Mouse (Mus musculus): Measurements from ENCODE around the gene Fam57b. TPM values are rescaled to one million over a fixed set of nuclear protein-coding genes. Genes with fewer than 3 reads are reported as not detected.
A peak's percentile ranks its signal among the peaks of the same experiment; 100 is the strongest.

The Fam57b gene
- total and polyA plus RNA-seq, 2 experiments from 2014 or later: 44.3 to 44.8 TPM

GRCm38 (mm10) chr7:126791851-126792720 lies 5.4 kb upstream of the Fam57b start, which contains the start of gene Ppp4c:
TSS of gene Ppp4c (minus strand) at chr7:126792496.
- no peaks in the 10 kb centered on the region for H3K9me3 ChIP-seq (ENCODE audit: low read length)
- H3K4me2 ChIP-seq (ENCODE audit: low read depth, low read length): peak within 1 kb of the TSS; percentile 78
- peak within 1 kb of the TSS; percentile 96 for H3K4me3 ChIP-seq (ENCODE audit: low read length)
- peak within 1 kb of the TSS; percentile 94 for H3K9ac ChIP-seq (replicated peaks; ENCODE audit: low read length)
- DNase-seq (ENCODE audit: low spot score): peak; percentile 99
- peak; percentile 94 for ATAC-seq
- no peaks in the 10 kb centered on the region for H3K27me3 ChIP-seq (ENCODE audit: insufficient read depth, low read length)
- peaks cover 45% of the 10 kb centered on the region for H3K36me3 ChIP-seq (ENCODE audit: insufficient read depth, low read length)
- 2% methylated on average over 80 of the region's 83 CpGs for whole genome bisulfite sequencing
- H3K4me1 ChIP-seq (ENCODE audit: insufficient read depth, low read length): 0 out of 2 replicates have a peak, but pooled peaks cover 3% of the 10 kb centered on the region
- peak within 1 kb of the TSS; percentile 94 for H3K27ac ChIP-seq
- TF ChIP-seq CTCF (IDR thresholded peaks at IDR 0.05; ENCODE audit: low read depth): no peak

GRCm38 (mm10) chr7:126792721-126793443 lies 4.6 kb upstream of the Fam57b start:
- H3K36me3 ChIP-seq (ENCODE audit: insufficient read depth, low read length): peaks cover 37% of the 10 kb centered on the region
- ATAC-seq (peak; percentile 16; the same call in 1 of the 2 replicates), DNase-seq (ENCODE audit: low spot score) (no peak)
- H3K4me2 ChIP-seq (ENCODE audit: low read depth, low read length): peak overlapping the region; percentile 78
- no peaks in the 10 kb centered on the region for H3K9me3 ChIP-seq (ENCODE audit: low read length)
- 0 out of 2 replicates have a peak, but pooled peaks cover 3% of the 10 kb centered on the region for H3K4me1 ChIP-seq (ENCODE audit: insufficient read depth, low read length)
- H3K27me3 ChIP-seq (ENCODE audit: insufficient read depth, low read length): no peaks in the 10 kb centered on the region
- H3K27ac ChIP-seq: peak overlapping the region; percentile 94
- H3K4me3 ChIP-seq (ENCODE audit: low read length): peak overlapping the region; percentile 96
- WGBS: 25% methylated on average over 11 of the region's 11 CpGs
- no peak for TF ChIP-seq CTCF (IDR thresholded peaks at IDR 0.05; ENCODE audit: low read depth)
- peak overlapping the region; percentile 94 for H3K9ac ChIP-seq (replicated peaks; ENCODE audit: low read length)

GRCm38 (mm10) chr7:126793456-126794270 lies 3.8 kb upstream of the Fam57b start:
- H3K9ac ChIP-seq (replicated peaks; ENCODE audit: low read length): no peak overlapping the region
- H3K27ac ChIP-seq: no peak overlapping the region
- peaks cover 29% of the 10 kb centered on the region for H3K36me3 ChIP-seq (ENCODE audit: insufficient read depth, low read length)
- ATAC-seq (no peak), DNase-seq (ENCODE audit: low spot score) (no peak)
- 0 out of 2 replicates have a peak, but pooled peaks cover 3% of the 10 kb centered on the region for H3K4me1 ChIP-seq (ENCODE audit: insufficient read depth, low read length)
- H3K4me2 ChIP-seq (ENCODE audit: low read depth, low read length): no peak overlapping the region
- WGBS: 73% methylated on average over 4 of the region's 4 CpGs
- TF ChIP-seq CTCF (IDR thresholded peaks at IDR 0.05; ENCODE audit: low read depth): no peak
- no peaks in the 10 kb centered on the region for H3K27me3 ChIP-seq (ENCODE audit: insufficient read depth, low read length)
- H3K4me3 ChIP-seq (ENCODE audit: low read length): no peak overlapping the region
- no peaks in the 10 kb centered on the region for H3K9me3 ChIP-seq (ENCODE audit: low read length)

GRCm38 (mm10) chr7:126794271-126794605 lies 3.2 kb upstream of the Fam57b start:
- Histone ChIP-seq H3K27ac (no peak overlapping the region), H3K9me3 (ENCODE audit: low read length) (no peaks in the 10 kb centered on the region), H3K4me2 (ENCODE audit: low read depth, low read length) (no peak overlapping the region), H3K4me3 (ENCODE audit: low read length) (no peak overlapping the region), H3K36me3 (ENCODE audit: insufficient read depth, low read length) (peaks cover 24% of the 10 kb centered on the region), H3K27me3 (ENCODE audit: insufficient read depth, low read length) (no peaks in the 10 kb centered on the region), H3K4me1 (ENCODE audit: insufficient read depth, low read length) (0 out of 2 replicates have a peak, but pooled peaks cover 3% of the 10 kb centered on the region), H3K9ac (replicated peaks; ENCODE audit: low read length) (no peak overlapping the region)
- DNase-seq (ENCODE audit: low spot score): no peak
- no peak for TF ChIP-seq CTCF (IDR thresholded peaks at IDR 0.05; ENCODE audit: low read depth)
- ATAC-seq: no peak
- 82% methylated on average over 4 of the region's 4 CpGs for WGBS

GRCm38 (mm10) chr7:126795387-126796317 lies 1.8 kb upstream of the Fam57b start:
- 65% methylated on average over 16 of the region's 16 CpGs for WGBS
- Histone ChIP-seq H3K9ac (replicated peaks; ENCODE audit: low read length) (no peak overlapping the region), H3K4me1 (ENCODE audit: insufficient read depth, low read length) (peaks cover 8% of the 10 kb centered on the region), H3K4me3 (ENCODE audit: low read length) (no peak overlapping the region), H3K4me2 (ENCODE audit: low read depth, low read length) (0 out of 2 replicates have a peak overlapping the region, but pooled peaks have one; percentile 94), H3K9me3 (ENCODE audit: low read length) (no peaks in the 10 kb centered on the region), H3K36me3 (ENCODE audit: insufficient read depth, low read length) (peaks cover 23% of the 10 kb centered on the region), H3K27ac (0 out of 2 replicates have a peak overlapping the region, but pooled peaks have one; percentile 94), H3K27me3 (ENCODE audit: insufficient read depth, low read length) (no peaks in the 10 kb centered on the region)
- no peak for ATAC-seq
- peak; percentile 35 for TF ChIP-seq CTCF (IDR thresholded peaks at IDR 0.05; ENCODE audit: low read depth)
- peak; percentile 20 for DNase-seq (ENCODE audit: low spot score)

All from hindbrain, postnatal 0 days (tissue).